Mouse (Mus musculus) forebrain, embryonic 12.5 days (tissue): ENCODE measurements around the gene Dnmt1. TPM values are rescaled to one million over a fixed set of nuclear protein-coding genes. Genes with fewer than 3 reads are reported as not detected.

Experiments used
- ATAC-seq: fragments of 200-750 bp; cut with Nextera tagmentation; 2 replicates; pipeline ENCODE4 v1.8.0; 2017; ENCODE audit warnings: moderate TSS enrichment; ENCODE audit not compliant: low FRiP score
- H3K27ac ChIP-seq: fragments of 300-500 bp; sonication (generic); 2 replicates; pipeline ENCODE4 v1.5.1; 2016; ENCODE audit warnings: mild to moderate bottlenecking
- H3K27me3 ChIP-seq: fragments of 300-500 bp; sonication (generic); 2 replicates; pipeline ENCODE4 v1.6.1; 2016; ENCODE audit warnings: mild to moderate bottlenecking
- H3K36me3 ChIP-seq: fragments of 300-500 bp; sonication (generic); replicated peaks from 2 replicates; pipeline ENCODE4 v1.6.1; 2016; ENCODE audit warnings: mild to moderate bottlenecking
- H3K4me1 ChIP-seq: fragments of 300-500 bp; sonication (generic); 2 replicates; pipeline ENCODE4 v1.6.1; 2016
- H3K4me2 ChIP-seq: fragments of 300-500 bp; sonication (generic); 2 replicates; pipeline ENCODE4 v1.6.1; 2016; ENCODE audit warnings: mild to moderate bottlenecking, moderate library complexity
- H3K4me3 ChIP-seq: fragments of 300-500 bp; sonication (generic); replicated peaks from 2 replicates; pipeline ENCODE4 v1.5.1; 2016; ENCODE audit warnings: mild to moderate bottlenecking
- H3K9ac ChIP-seq: fragments of 300-500 bp; sonication (generic); 2 replicates; pipeline ENCODE4 v1.6.1; 2016; ENCODE audit warnings: mild to moderate bottlenecking
- H3K9me3 ChIP-seq: fragments of 300-500 bp; sonication (generic); 2 replicates; pipeline ENCODE4 v1.6.1; 2016
- WGBS: fragments of 180-500 bp; shearing (Covaris S2); methylation state at CpG from one replicate; pipeline ENCODE4 v1.1.7; 2016; 5-methylcytosine and 5-hydroxymethylcytosine counted together
- polyA plus RNA-seq: library from polyadenylated mRNA; unstranded; fragments of >200 nt; fragmentation: Nextera tagmentation; extraction: Ambion mirVana; gene quantifications from 2 replicates; pipeline ENCODE4 v1.2.1, GENCODE M21; 2016

The Dnmt1 gene
- polyA plus RNA-seq, 1 experiment from 2014 or later = 134 TPM

DNA sequence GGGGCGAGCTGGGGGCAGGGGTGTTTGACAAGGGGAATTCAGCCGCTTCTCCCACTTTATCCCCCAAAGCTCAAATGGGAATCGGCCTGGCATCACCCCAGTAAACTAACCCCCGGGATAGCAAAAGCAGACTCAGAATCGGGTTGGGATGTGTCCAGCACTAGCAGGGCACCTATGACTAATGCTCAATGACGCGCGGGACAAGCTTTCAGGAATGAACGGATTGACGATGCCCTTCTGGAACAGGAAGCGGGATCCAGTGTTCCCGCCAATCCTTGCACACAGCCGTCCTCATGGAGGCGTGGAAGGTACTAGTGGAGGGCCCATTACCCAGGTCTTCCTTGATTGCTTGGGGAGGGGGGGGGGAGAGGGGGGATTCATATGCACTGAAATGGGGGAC is 8.2 kb downstream of the Dnmt1 start:
- Histone ChIP-seq H3K4me3 (peak overlapping the region; percentile 90), H3K4me1 (peaks cover 19% of the 10 kb centered on the region), H3K27me3 (no peaks in the 10 kb centered on the region), H3K36me3 (peaks cover 14% of the 10 kb centered on the region), H3K9me3 (no peaks in the 10 kb centered on the region), H3K9ac (peak overlapping the region; percentile 94), H3K4me2 (peak overlapping the region; percentile 82), H3K27ac (no peak overlapping the region)
- ATAC-seq = no peak
- WGBS = 20% methylated on average over 14 of the region's 14 CpGs

DNA sequence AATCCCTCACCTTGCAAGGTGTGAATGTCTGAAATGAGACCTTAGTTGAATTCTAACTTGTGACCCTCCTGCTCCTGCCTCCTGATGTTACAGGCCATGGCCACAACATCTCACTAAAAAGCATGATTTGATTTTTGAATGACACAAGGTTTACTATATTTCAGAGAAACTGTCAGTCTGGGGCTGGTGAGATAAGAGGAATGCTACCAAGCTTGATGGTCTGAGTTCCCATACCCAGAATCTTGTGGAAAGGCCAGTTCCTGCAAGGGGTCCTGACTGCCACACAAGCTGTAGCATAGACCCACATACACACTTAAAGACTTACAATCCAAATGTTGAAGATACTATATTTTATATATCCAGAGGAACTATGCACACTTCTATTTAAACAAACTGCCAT is 9.3 kb downstream of the Dnmt1 start:
- Histone ChIP-seq H3K36me3 (peaks cover 17% of the 10 kb centered on the region), H3K27ac (no peak overlapping the region), H3K9ac (peak overlapping the region; percentile 94; the same call in 1 of the 2 replicates), H3K4me1 (peaks cover 19% of the 10 kb centered on the region), H3K27me3 (no peaks in the 10 kb centered on the region), H3K4me2 (peak overlapping the region; percentile 82; the same call in 1 of the 2 replicates), H3K9me3 (no peaks in the 10 kb centered on the region), H3K4me3 (peak overlapping the region; percentile 90; the same call in 1 of the 2 replicates)
- ATAC-seq = no peak

- Histone ChIP-seq H3K4me2 (no peak overlapping the region), H3K4me1 (peaks cover 26% of the 10 kb centered on the region), H3K27ac (no peak overlapping the region), H3K27me3 (no peaks in the 10 kb centered on the region), H3K4me3 (no peak overlapping the region), H3K9ac (no peak overlapping the region), H3K9me3 (no peaks in the 10 kb centered on the region), H3K36me3 (peaks cover 32% of the 10 kb centered on the region)
- no peak for ATAC-seq
- WGBS = 87% methylated on average over 16 of the region's 16 CpGs
Observed at GRCm38 (mm10) chr9:20946066-20946880, 13.4 kb downstream of the Dnmt1 start.

- peak overlapping the region; percentile 14; the same call in 1 of the 2 replicates for H3K27ac ChIP-seq
- no peak overlapping the region for H3K9ac ChIP-seq
- WGBS = 72% methylated on average over 4 of the region's 4 CpGs
- H3K9me3 ChIP-seq = no peaks in the 10 kb centered on the region
- peaks cover 14% of the 10 kb centered on the region for H3K4me1 ChIP-seq
- H3K4me3 ChIP-seq = no peak overlapping the region
- no peaks in the 10 kb centered on the region for H3K27me3 ChIP-seq
- H3K4me2 ChIP-seq = no peak overlapping the region
- H3K36me3 ChIP-seq = peaks cover 45% of the 10 kb centered on the region
- no peak for ATAC-seq
Observed at GRCm38 (mm10) chr9:20944697-20945370, 14.9 kb downstream of the Dnmt1 start.

GRCm38 (mm10) chr9:20943911-20944310 is 15.8 kb downstream of the Dnmt1 start:
- 13% methylated on average over 2 of the region's 2 CpGs for WGBS
- Histone ChIP-seq H3K4me2 (no peak overlapping the region), H3K4me3 (no peak overlapping the region), H3K36me3 (peaks cover 52% of the 10 kb centered on the region), H3K4me1 (peaks cover 14% of the 10 kb centered on the region), H3K9ac (0 out of 2 replicates have a peak overlapping the region, but pooled peaks have one; percentile 12), H3K27me3 (no peaks in the 10 kb centered on the region), H3K27ac (peak overlapping the region; percentile 46; the same call in 1 of the 2 replicates), H3K9me3 (no peaks in the 10 kb centered on the region)
- no peak for ATAC-seq

DNA sequence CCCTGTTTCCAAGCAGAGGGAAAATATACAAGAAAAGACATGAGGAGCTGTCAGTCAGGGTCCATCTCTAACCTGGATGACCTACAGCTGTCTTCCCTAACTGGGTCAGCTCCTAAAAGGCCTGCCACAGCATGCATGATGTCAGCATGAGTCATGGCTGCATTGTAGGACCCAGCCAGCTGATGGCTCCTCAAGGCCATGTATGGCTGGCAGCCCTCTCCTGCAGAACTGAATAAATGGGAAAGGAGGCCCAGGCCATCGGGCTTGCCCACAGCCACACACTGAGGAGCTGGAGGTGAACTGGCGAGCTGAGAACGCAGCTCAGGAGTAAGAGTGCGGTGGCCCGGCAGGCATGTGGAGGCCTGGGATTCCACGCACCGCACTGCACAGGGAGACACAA is 16.3 kb downstream of the Dnmt1 start:
- H3K27ac ChIP-seq = no peak overlapping the region

GRCm38 (mm10) chr9:20923258-20923657 is 36.4 kb downstream of the Dnmt1 start:
- ATAC-seq = no peak
- H3K27ac ChIP-seq = no peak overlapping the region
- no peaks in the 10 kb centered on the region for H3K27me3 ChIP-seq
- no peak overlapping the region for H3K9ac ChIP-seq
- no peaks in the 10 kb centered on the region for H3K4me1 ChIP-seq
- H3K36me3 ChIP-seq = peaks cover 99% of the 10 kb centered on the region
- H3K9me3 ChIP-seq = no peaks in the 10 kb centered on the region
- H3K4me2 ChIP-seq = no peak overlapping the region
- H3K4me3 ChIP-seq = no peak overlapping the region
- WGBS = 91% methylated on average over 3 of the region's 3 CpGs

More for the DNA sequence above, 16.3 kb downstream of the Dnmt1 start:
- H3K9ac ChIP-seq = no peak overlapping the region
- no peaks in the 10 kb centered on the region for H3K27me3 ChIP-seq
- no peak overlapping the region for H3K4me3 ChIP-seq
- peaks cover 57% of the 10 kb centered on the region for H3K36me3 ChIP-seq
- peaks cover 14% of the 10 kb centered on the region for H3K4me1 ChIP-seq
- no peak overlapping the region for H3K4me2 ChIP-seq
- 93% methylated on average over 7 of the region's 7 CpGs for WGBS
- no peak for ATAC-seq
- H3K9me3 ChIP-seq = no peaks in the 10 kb centered on the region

DNA sequence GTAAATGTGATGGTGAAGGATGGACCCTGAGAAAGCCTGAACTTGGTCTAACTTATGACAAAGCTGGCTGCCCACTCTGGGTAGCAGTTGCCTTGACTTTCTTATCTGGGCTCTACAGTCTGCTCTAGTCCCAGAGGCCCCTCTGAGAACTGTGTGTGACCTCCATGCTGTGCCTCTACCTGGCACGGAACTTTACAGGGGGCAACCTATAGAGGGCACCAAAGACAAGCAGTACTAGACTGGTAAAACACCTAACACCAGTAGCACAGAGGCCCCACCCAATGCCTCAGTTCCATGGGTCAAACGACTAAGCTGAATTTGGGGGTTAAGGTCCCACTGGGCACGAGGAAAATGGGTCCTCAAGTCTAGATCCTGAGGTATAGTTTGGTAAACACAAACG is 43.5 kb downstream of the Dnmt1 start:
- no peak overlapping the region for H3K4me3 ChIP-seq
- H3K9me3 ChIP-seq = no peaks in the 10 kb centered on the region
- no peak overlapping the region for H3K4me2 ChIP-seq
- no peak overlapping the region for H3K9ac ChIP-seq
- no peak for ATAC-seq
- no peaks in the 10 kb centered on the region for H3K27me3 ChIP-seq
- H3K27ac ChIP-seq = no peak overlapping the region
- H3K36me3 ChIP-seq = peaks cover 100% of the 10 kb centered on the region
- no peaks in the 10 kb centered on the region for H3K4me1 ChIP-seq
- 82% methylated on average over 4 of the region's 4 CpGs for WGBS

DNA sequence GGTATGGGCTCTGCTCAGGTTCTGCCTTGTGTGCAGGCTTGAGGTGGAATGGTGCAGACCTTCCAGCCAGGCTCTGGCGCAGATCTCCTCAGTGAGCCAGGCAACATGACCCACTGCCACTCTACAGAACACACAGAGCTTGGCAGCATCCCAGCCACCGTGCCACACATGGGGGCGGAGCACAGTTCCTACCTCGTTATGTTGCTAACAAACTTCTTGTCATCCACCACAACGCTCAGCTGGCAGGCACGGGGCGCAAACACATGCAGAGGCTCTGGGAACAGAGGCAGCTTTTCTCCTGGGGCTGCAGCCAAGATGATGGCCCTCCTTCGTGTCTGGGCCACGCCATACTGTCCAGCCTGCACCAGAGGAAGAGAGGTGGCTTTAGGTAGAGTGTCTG is 49.7 kb downstream of the Dnmt1 start:
- Histone ChIP-seq H3K36me3 (peaks cover 100% of the 10 kb centered on the region), H3K4me2 (no peak overlapping the region), H3K4me3 (no peak overlapping the region), H3K27me3 (no peaks in the 10 kb centered on the region), H3K9ac (no peak overlapping the region), H3K9me3 (no peaks in the 10 kb centered on the region), H3K4me1 (no peaks in the 10 kb centered on the region), H3K27ac (no peak overlapping the region)
- 83% methylated on average over 9 of the region's 9 CpGs for WGBS
- no peak for ATAC-seq

DNA sequence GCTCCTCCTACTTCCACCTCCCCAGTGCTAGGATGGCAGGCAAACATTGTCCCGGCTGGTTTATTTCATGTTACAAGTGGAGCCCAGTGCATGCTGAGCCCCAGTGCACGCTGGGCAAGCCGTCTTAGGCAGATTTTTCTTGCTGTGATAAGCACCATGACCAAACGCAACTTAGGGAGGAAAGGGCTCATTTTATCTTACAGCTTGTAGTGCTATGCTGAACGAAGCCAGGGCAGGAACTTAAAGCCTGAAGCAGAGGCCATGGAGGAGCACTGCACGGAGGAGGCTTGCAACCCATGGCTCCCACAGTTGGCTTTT is 57.6 kb downstream of the Dnmt1 start:
- Histone ChIP-seq H3K4me1 (peaks cover 13% of the 10 kb centered on the region), H3K36me3 (peaks cover 29% of the 10 kb centered on the region), H3K27ac (no peak overlapping the region), H3K9me3 (no peaks in the 10 kb centered on the region), H3K9ac (no peak overlapping the region), H3K4me3 (no peak overlapping the region), H3K4me2 (no peak overlapping the region), H3K27me3 (no peaks in the 10 kb centered on the region)
- no peak for ATAC-seq
- WGBS = 40% methylated on average over 6 of the region's 6 CpGs

DNA sequence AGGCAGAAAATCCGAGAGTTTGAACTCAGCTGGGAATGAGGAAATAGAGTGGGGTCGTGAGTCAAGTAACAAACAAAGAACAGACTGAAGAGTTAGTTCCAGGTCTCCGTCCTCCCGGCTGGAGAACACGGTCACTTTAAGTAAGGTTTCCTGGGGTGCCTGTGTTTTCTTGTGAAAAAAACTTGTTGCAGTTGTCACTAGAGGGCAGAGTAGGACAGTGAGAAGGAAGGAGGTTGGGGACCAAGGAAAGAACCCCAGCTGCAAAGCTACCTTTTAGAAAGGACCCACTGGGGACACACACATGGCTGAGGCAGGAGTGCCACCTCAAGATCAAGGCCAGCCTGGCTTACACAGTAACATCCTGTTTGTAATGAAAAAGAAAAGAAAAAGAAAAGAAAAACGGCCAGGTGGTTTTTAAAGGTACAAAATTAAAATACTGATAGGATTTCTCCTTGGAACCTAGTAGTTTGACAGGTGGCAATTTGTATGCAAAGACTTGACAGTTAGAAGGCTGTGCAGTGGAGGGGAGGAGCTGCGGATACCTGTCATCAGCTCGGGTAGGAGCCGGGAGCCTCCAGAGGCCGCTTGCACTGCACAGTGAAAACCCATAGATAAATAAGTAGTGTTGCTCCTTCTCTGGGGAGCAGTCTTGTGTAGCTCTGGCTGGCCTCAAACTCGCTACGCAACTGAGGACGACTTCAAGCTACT is 58.1 kb downstream of the Dnmt1 start:
- Histone ChIP-seq H3K4me3 (no peak overlapping the region), H3K4me1 (peaks cover 18% of the 10 kb centered on the region), H3K9ac (no peak overlapping the region), H3K4me2 (no peak overlapping the region), H3K27ac (no peak overlapping the region), H3K27me3 (no peaks in the 10 kb centered on the region), H3K9me3 (no peaks in the 10 kb centered on the region), H3K36me3 (peaks cover 28% of the 10 kb centered on the region)
- ATAC-seq = no peak
- WGBS = 18% methylated on average over 13 of the region's 13 CpGs

GRCm38 (mm10) chr9:20898511-20899073 is 61.1 kb downstream of the Dnmt1 start, which contains the start of gene Eif3g:
Gene Eif3g, minus strand, starts transcription at chr9:20898623.
- Histone ChIP-seq H3K27me3 (no peaks in the 10 kb centered on the region), H3K36me3 (peaks cover 36% of the 10 kb centered on the region), H3K4me3 (peak within 1 kb of the TSS; percentile 81), H3K27ac (0 out of 2 replicates have a peak within 1 kb of the TSS, but pooled peaks have one; percentile 21), H3K4me1 (peaks cover 19% of the 10 kb centered on the region), H3K9me3 (no peaks in the 10 kb centered on the region), H3K4me2 (peak within 1 kb of the TSS; percentile 97), H3K9ac (peak within 1 kb of the TSS; percentile 92)
- WGBS = 7% methylated on average over 34 of the region's 34 CpGs
- peak; percentile 90 for ATAC-seq
